Mouse (Mus musculus) stomach, postnatal 0 days (tissue): ENCODE measurements around the gene Hmga1.
A peak's percentile ranks its signal among the peaks of the same experiment; 100 is the strongest.

ENCODE experiments used
- CTCF ChIP-seq: IDR thresholded peaks from 2 replicates; pipeline ENCODE4 v1.5.1; 2016; ENCODE audit warnings: antibody characterized with exemption, low read depth, mild to moderate bottlenecking, moderate library complexity
- EP300 ChIP-seq: optimal IDR thresholded peaks from 2 replicates; pipeline ENCODE3; 2016; ENCODE audit warnings: antibody characterized with exemption

DNA sequence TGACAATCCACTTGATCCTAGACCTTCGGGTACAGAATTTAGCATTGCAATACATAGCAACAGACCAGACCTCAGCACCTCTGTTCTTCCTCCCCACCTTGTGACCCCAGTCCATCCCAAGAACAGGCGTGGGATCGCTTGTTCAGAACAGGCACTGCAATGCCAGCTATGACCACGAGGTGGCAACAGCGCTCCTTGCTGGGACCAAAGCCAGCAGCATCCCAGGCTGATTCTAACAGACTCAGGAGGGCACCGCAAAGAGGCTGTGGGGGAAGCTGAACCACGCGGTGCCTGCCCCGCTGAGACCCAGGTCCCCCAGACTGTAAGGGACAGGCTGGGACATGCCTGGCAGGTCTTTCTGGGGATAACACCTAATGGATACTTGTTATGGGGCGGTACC is 21.6 kb upstream of the Hmga1 start:
- peak; percentile 100 for TF ChIP-seq CTCF
- TF ChIP-seq EP300: no peak
